Mouse (Mus musculus) liver, postnatal 0 days (tissue): ENCODE results near the gene Tesk1. TPM values are rescaled to one million over a fixed set of nuclear protein-coding genes. Genes with fewer than 3 reads are reported as not detected.

Experiments used
- ATAC-seq: fragments of 200-750 bp; cut with Nextera tagmentation; 2 replicates; pipeline ENCODE4 v1.8.0; 2017; ENCODE audit warnings: mild to moderate bottlenecking, moderate library complexity
- DNase-seq: peaks from one replicate; pipeline ENCODE4 v3.0.0-alpha.2; 2016
- H3K27ac ChIP-seq: fragments of 300-500 bp; sonication (generic); 2 replicates; pipeline ENCODE4 v1.5.1; 2014; ENCODE audit warnings: antibody characterized with exemption, moderate library complexity, mild to moderate bottlenecking, low read depth
- H3K27me3 ChIP-seq: fragments of 300-500 bp; sonication (generic); 2 replicates; pipeline ENCODE4 v1.6.1; 2014; ENCODE audit warnings: low read length, control low read depth, mixed read lengths; ENCODE audit not compliant: insufficient read depth
- H3K36me3 ChIP-seq: fragments of 300-500 bp; sonication (generic); replicated peaks from 2 replicates; pipeline ENCODE4 v1.6.1; 2014; ENCODE audit warnings: mild to moderate bottlenecking, control low read depth, low read length, moderate library complexity, mixed read lengths; ENCODE audit not compliant: insufficient read depth
- H3K4me1 ChIP-seq: fragments of 300-500 bp; sonication (generic); 2 replicates; pipeline ENCODE4 v1.6.1; 2014; ENCODE audit warnings: antibody characterized with exemption, mild to moderate bottlenecking, control low read depth; ENCODE audit not compliant: insufficient read depth
- H3K4me2 ChIP-seq: fragments of 300-500 bp; sonication (generic); 2 replicates; pipeline ENCODE4 v1.6.1; 2014; ENCODE audit warnings: low read depth, mild to moderate bottlenecking, low read length, moderate library complexity, mixed read lengths
- H3K4me3 ChIP-seq: fragments of 300-500 bp; sonication (generic); 2 replicates; pipeline ENCODE4 v1.5.1; 2014; ENCODE audit warnings: low read depth, low read length
- H3K9ac ChIP-seq: fragments of 300-500 bp; sonication (generic); replicated peaks from 2 replicates; pipeline ENCODE4 v1.6.1; 2014; ENCODE audit warnings: mild to moderate bottlenecking, moderate library complexity
- H3K9me3 ChIP-seq: fragments of 300-500 bp; sonication (generic); 2 replicates; pipeline ENCODE4 v1.6.1; 2016; ENCODE audit warnings: mild to moderate bottlenecking, control low read depth, low read length, mixed read lengths
- CTCF ChIP-seq: sonication (generic); IDR thresholded peaks from 2 replicates; pipeline ENCODE4 v1.5.1; 2016; ENCODE audit warnings: antibody characterized with exemption, low read depth
- EP300 ChIP-seq: IDR thresholded peaks from 2 replicates; pipeline ENCODE4 v1.6.1; 2016; ENCODE audit warnings: antibody characterized with exemption, low read depth, mild to moderate bottlenecking
- WGBS: fragments of 180-500 bp; shearing (Covaris S2); extraction: QIAGEN DNeasy Blood & Tissue Kit; methylation state at CpG from one replicate; pipeline ENCODE4 v1.1.7; 2014; ENCODE audit not compliant: insufficient replicate concordance; 5-methylcytosine and 5-hydroxymethylcytosine counted together
- polyA plus RNA-seq: library from polyadenylated mRNA; unstranded; fragments of >200 nt; fragmentation: Nextera tagmentation; extraction: Ambion mirVana; gene quantifications from 2 replicates; pipeline ENCODE4 v1.2.1, GENCODE M21; 2015

The Tesk1 gene
- 1.2 TPM in 2 replicates for polyA plus RNA-seq

DNA sequence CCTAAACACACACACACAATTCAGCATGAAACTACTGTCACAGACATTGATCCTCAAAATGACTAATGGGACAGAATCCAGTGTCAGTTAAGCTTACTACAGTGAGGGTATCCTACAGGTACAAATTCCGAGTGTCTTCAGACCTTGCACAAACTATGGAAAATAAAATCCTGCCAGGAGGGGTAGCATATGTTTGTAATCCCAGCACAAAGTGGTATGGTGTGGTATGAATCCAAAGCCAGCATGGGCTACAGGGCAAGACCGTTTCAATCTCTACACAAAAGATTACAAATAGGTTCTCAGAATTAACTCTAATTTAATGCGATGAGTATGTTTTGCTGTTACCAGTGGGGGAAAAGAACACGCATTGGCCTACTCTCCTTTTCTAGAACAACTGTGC lies at the start of gene Tesk1:
TSS of gene Tesk1 (plus strand) at position 301 of the 400 bp plus-strand sequence.
- Histone ChIP-seq H3K27ac (peak within 1 kb of the TSS; percentile 83), H3K4me3 (peak within 1 kb of the TSS; percentile 71), H3K27me3 (no peaks in the 10 kb centered on the region), H3K9ac (peak within 1 kb of the TSS; percentile 78), H3K36me3 (peaks cover 8% of the 10 kb centered on the region), H3K4me1 (peaks cover 4% of the 10 kb centered on the region), H3K4me2 (peak within 1 kb of the TSS; percentile 99), H3K9me3 (no peaks in the 10 kb centered on the region)
- TF ChIP-seq CTCF (no peak), EP300 (no peak)
- DNase-seq, result no peak
- 28% methylated on average over 4 of the region's 4 CpGs for WGBS
- no peak for ATAC-seq

DNA sequence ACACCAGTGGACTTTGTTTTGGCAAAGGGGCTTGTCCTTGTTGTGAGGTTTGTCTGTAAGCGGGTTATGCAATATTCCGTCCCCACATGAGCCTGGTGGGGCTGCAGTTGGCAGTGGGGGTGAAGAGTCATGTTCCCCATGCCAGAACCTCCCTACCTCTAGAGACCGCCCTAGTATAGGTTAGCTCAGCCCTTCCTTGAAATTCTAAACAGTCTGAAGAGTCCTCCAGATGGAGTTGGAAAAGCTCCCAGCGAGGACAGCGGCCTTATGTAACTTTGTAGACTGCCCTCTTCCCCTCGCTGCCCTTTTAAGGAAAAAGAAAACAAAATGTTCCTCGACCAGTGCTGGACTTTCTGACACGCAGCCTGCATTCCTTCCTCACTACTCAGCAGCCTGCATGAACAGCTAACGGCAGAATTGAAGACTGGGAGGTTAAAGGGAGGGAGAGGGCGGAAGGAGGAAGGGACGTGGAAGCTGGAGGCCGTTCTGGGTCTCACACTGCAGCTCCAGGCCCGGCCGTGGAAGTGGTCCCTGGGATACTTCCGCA lies 47.3 kb upstream of the Tesk1 start:
- Histone ChIP-seq H3K27ac (peak overlapping the region; percentile 70), H3K36me3 (no peaks in the 10 kb centered on the region), H3K9ac (peak overlapping the region; percentile 6; the same call in 1 of the 2 replicates), H3K4me2 (0 out of 2 replicates have a peak overlapping the region, but pooled peaks have one; percentile 10), H3K4me1 (peaks cover 36% of the 10 kb centered on the region), H3K27me3 (no peaks in the 10 kb centered on the region), H3K4me3 (no peak overlapping the region), H3K9me3 (no peaks in the 10 kb centered on the region)
- DNase-seq (peak; percentile 49), ATAC-seq (peak; percentile 72)
- 29% methylated on average over 15 of the region's 15 CpGs for WGBS
- TF ChIP-seq CTCF (no peak), EP300 (peak; percentile 81)

DNA sequence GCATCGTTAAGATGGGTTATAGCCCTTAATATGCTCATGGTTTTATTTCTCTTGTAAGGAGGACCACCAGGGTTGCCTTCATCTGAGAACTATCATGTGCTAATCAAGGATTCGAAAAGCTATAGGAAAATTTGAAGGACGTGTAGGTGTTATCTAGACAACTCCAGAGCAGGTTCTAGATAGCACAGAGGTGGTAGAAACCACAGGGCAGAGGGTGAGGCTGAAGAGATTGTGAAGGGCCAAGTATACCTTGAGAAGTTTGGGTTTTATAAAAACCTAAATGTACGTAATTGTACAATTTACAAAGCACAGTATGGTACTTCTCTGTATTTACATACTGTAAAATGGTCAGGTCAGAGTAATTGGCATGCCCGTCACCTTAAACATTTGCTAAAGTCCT lies 46.6 kb upstream of the Tesk1 start:
- H3K36me3 ChIP-seq, result no peaks in the 10 kb centered on the region
- no peak overlapping the region for H3K4me3 ChIP-seq
- H3K4me1 ChIP-seq, result peaks cover 36% of the 10 kb centered on the region
- H3K9me3 ChIP-seq, result no peaks in the 10 kb centered on the region
- H3K9ac ChIP-seq, result no peak overlapping the region
- H3K27me3 ChIP-seq, result no peaks in the 10 kb centered on the region
- H3K4me2 ChIP-seq, result 0 out of 2 replicates have a peak overlapping the region, but pooled peaks have one; percentile 10
- peak overlapping the region; percentile 70 for H3K27ac ChIP-seq
- WGBS, result 55% methylated on average over 5 of the region's 5 CpGs
- ATAC-seq (no peak), DNase-seq (no peak)
- TF ChIP-seq EP300, result no peak
- TF ChIP-seq CTCF, result no peak

DNA sequence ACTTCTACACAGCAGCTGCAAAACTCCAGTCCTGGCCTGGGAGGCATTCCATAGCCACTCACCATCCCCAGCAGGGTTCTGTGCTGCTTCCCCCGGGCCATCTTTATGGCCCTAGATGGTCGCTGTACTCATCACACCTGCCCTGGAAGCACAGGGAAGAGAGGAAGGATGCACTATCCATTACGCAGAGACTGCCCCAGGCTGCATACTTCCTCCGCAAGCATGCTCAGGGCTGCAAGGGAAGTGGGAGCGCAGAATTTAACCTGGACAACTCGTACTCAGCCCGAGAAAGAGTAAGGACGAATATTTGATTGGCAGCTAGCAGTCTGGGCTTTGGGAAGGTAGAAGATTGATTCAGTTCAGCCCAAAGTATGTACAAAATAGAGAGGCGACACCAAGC lies 45.9 kb upstream of the Tesk1 start:
- Histone ChIP-seq H3K4me2 (no peak overlapping the region), H3K36me3 (no peaks in the 10 kb centered on the region), H3K27me3 (no peaks in the 10 kb centered on the region), H3K27ac (peak overlapping the region; percentile 70; the same call in 1 of the 2 replicates), H3K9me3 (no peaks in the 10 kb centered on the region), H3K4me3 (no peak overlapping the region), H3K9ac (no peak overlapping the region), H3K4me1 (peaks cover 34% of the 10 kb centered on the region)
- no peak for DNase-seq
- ATAC-seq, result no peak
- TF ChIP-seq EP300 (no peak), CTCF (no peak)
- WGBS, result 54% methylated on average over 9 of the region's 9 CpGs

DNA sequence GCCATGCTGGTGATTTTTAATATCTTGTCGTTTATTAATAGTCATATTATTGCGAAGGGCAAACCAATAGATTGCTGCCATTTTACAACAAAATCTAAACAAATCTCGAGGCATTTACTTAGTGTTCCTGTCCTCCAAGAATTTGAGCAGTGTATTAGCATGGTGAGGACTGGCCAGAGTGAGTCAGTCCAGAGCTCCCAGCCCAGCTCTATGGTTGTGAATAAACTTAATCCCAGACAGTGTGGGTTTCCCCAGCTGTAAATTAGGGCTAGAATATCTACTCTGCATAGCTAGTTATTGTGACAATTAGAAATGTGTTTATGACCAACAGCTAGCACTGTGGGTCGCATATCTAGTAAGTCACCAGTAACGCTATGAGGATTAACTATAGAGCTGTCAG lies 45.4 kb upstream of the Tesk1 start:
- DNase-seq (no peak), ATAC-seq (no peak)
- 80% methylated on average over 5 of the region's 5 CpGs for WGBS
- Histone ChIP-seq H3K27ac (no peak overlapping the region), H3K9me3 (no peaks in the 10 kb centered on the region), H3K36me3 (no peaks in the 10 kb centered on the region), H3K4me3 (no peak overlapping the region), H3K9ac (no peak overlapping the region), H3K4me2 (no peak overlapping the region), H3K27me3 (no peaks in the 10 kb centered on the region), H3K4me1 (peaks cover 29% of the 10 kb centered on the region)
- TF ChIP-seq CTCF (no peak), EP300 (no peak)

DNA sequence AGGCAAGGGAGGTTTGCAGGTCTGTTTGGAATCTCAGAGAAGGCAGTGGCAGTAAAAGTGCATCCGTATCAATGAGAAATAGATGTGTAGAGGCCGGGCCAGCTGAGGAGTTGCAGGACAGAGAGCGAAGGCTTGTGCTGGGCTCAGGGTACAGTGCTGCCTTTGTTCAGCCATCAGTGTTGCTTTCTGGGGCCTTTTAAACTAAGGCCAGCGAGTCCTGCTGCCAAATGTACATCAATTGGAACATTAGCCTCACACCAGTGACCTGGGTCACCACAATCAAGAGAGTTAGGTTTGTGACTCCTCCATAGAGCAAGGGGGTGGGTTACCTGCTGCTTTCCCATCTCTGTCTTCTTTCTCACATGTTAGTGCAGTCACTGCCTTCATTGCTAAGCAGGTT lies 43.7 kb upstream of the Tesk1 start:
- Histone ChIP-seq H3K4me1 (peaks cover 29% of the 10 kb centered on the region), H3K9ac (no peak overlapping the region)
- 81% methylated on average over 4 of the region's 4 CpGs for WGBS

More for the DNA sequence above, 43.7 kb upstream of the Tesk1 start:
- ATAC-seq (no peak), DNase-seq (no peak)
- Histone ChIP-seq H3K4me3 (no peak overlapping the region), H3K36me3 (no peaks in the 10 kb centered on the region), H3K9me3 (no peaks in the 10 kb centered on the region), H3K27me3 (no peaks in the 10 kb centered on the region), H3K4me2 (no peak overlapping the region), H3K27ac (no peak overlapping the region)
- TF ChIP-seq EP300 (no peak), CTCF (no peak)
